Mouse (Mus musculus): ENCODE results near the gene Adamts6. TPM values are rescaled to one million over a fixed set of nuclear protein-coding genes. Genes with fewer than 3 reads are reported as not detected.

Adamts6 gene
- polyA plus RNA-seq, 1 experiment: 0.02 TPM

GRCm38 (mm10) chr13:104521532-104521931 lies 233.9 kb downstream of the Adamts6 start:
- no peak for TF ChIP-seq FLI1 (IDR thresholded peaks at IDR 0.05; ENCODE audit: low read length)
- TF ChIP-seq GATA1 (IDR thresholded peaks at IDR 0.05; ENCODE audit: borderline replicate concordance, low read length): no peak
- no peaks in the 10 kb centered on the region for H3K27me3 ChIP-seq (replicated peaks)
- no peaks in the 10 kb centered on the region for H3K4me1 ChIP-seq
- peaks cover 16% of the 10 kb centered on the region for H3K9me3 ChIP-seq
- no peak overlapping the region for H3K4me3 ChIP-seq (replicated peaks)
- no peaks in the 10 kb centered on the region for H3K36me3 ChIP-seq (replicated peaks; ENCODE audit: low read length)

- Histone ChIP-seq H3K4me3 (replicated peaks) (no peak overlapping the region), H3K36me3 (replicated peaks; ENCODE audit: low read length) (no peaks in the 10 kb centered on the region), H3K9me3 (peaks cover 4% of the 10 kb centered on the region), H3K27me3 (replicated peaks) (no peaks in the 10 kb centered on the region), H3K4me1 (no peaks in the 10 kb centered on the region)
- TF ChIP-seq GATA1 (IDR thresholded peaks at IDR 0.05; ENCODE audit: borderline replicate concordance, low read length): no peak
- no peak for TF ChIP-seq FLI1 (IDR thresholded peaks at IDR 0.05; ENCODE audit: low read length)
These were observed 238.0 kb downstream of the Adamts6 start for GRCm38 (mm10) chr13:104525656-104526055.

- TF ChIP-seq GATA1 (IDR thresholded peaks at IDR 0.05; ENCODE audit: borderline replicate concordance, low read length): no peak
- TF ChIP-seq FLI1 (IDR thresholded peaks at IDR 0.05; ENCODE audit: low read length): no peak
- H3K9me3 ChIP-seq: no peaks in the 10 kb centered on the region
- H3K27me3 ChIP-seq (replicated peaks): no peaks in the 10 kb centered on the region
- no peak overlapping the region for H3K4me3 ChIP-seq (replicated peaks)
- no peaks in the 10 kb centered on the region for H3K36me3 ChIP-seq (replicated peaks; ENCODE audit: low read length)
- H3K4me1 ChIP-seq: no peaks in the 10 kb centered on the region
These were observed 241.6 kb downstream of the Adamts6 start for GRCm38 (mm10) chr13:104529238-104529637.

- no peaks in the 10 kb centered on the region for H3K9me3 ChIP-seq
- H3K4me1 ChIP-seq: no peaks in the 10 kb centered on the region
- no peak overlapping the region for H3K4me3 ChIP-seq (replicated peaks)
- H3K36me3 ChIP-seq (replicated peaks; ENCODE audit: low read length): no peaks in the 10 kb centered on the region
- H3K27me3 ChIP-seq (replicated peaks): no peaks in the 10 kb centered on the region
- TF ChIP-seq FLI1 (IDR thresholded peaks at IDR 0.05; ENCODE audit: low read length) (no peak), GATA1 (IDR thresholded peaks at IDR 0.05; ENCODE audit: borderline replicate concordance, low read length) (no peak)
These were observed 244.2 kb downstream of the Adamts6 start for GRCm38 (mm10) chr13:104531841-104532240.

GRCm38 (mm10) chr13:104532723-104533122 lies 245.1 kb downstream of the Adamts6 start:
- no peaks in the 10 kb centered on the region for H3K36me3 ChIP-seq (replicated peaks; ENCODE audit: low read length)
- no peaks in the 10 kb centered on the region for H3K27me3 ChIP-seq (replicated peaks)
- H3K4me1 ChIP-seq: no peaks in the 10 kb centered on the region
- TF ChIP-seq GATA1 (IDR thresholded peaks at IDR 0.05; ENCODE audit: borderline replicate concordance, low read length) (no peak), FLI1 (IDR thresholded peaks at IDR 0.05; ENCODE audit: low read length) (no peak)
- H3K9me3 ChIP-seq: no peaks in the 10 kb centered on the region
- no peak overlapping the region for H3K4me3 ChIP-seq (replicated peaks)

GRCm38 (mm10) chr13:104533806-104534495 lies 246.3 kb downstream of the Adamts6 start:
- Histone ChIP-seq H3K9me3 (no peaks in the 10 kb centered on the region), H3K36me3 (replicated peaks; ENCODE audit: low read length) (no peaks in the 10 kb centered on the region), H3K4me3 (replicated peaks) (no peak overlapping the region), H3K27me3 (replicated peaks) (no peaks in the 10 kb centered on the region), H3K4me1 (no peaks in the 10 kb centered on the region)
- TF ChIP-seq FLI1 (IDR thresholded peaks at IDR 0.05; ENCODE audit: low read length) (no peak), GATA1 (IDR thresholded peaks at IDR 0.05; ENCODE audit: borderline replicate concordance, low read length) (no peak)

- H3K4me3 ChIP-seq (replicated peaks): no peak overlapping the region
- no peaks in the 10 kb centered on the region for H3K27me3 ChIP-seq (replicated peaks)
- H3K4me1 ChIP-seq: peaks cover 14% of the 10 kb centered on the region; the same call in 1 of the 2 replicates
- H3K36me3 ChIP-seq (replicated peaks; ENCODE audit: low read length): no peaks in the 10 kb centered on the region
- H3K9me3 ChIP-seq: no peaks in the 10 kb centered on the region; the same call in 1 of the 2 replicates
- TF ChIP-seq GATA1 (IDR thresholded peaks at IDR 0.05; ENCODE audit: borderline replicate concordance, low read length): no peak
- TF ChIP-seq FLI1 (IDR thresholded peaks at IDR 0.05; ENCODE audit: low read length): no peak
These were observed 253.3 kb downstream of the Adamts6 start for GRCm38 (mm10) chr13:104540861-104541398.

GRCm38 (mm10) chr13:104542123-104542758 lies 254.6 kb downstream of the Adamts6 start:
- no peaks in the 10 kb centered on the region for H3K36me3 ChIP-seq (replicated peaks; ENCODE audit: low read length)
- peaks cover 6% of the 10 kb centered on the region; the same call in 1 of the 2 replicates for H3K9me3 ChIP-seq
- peaks cover 14% of the 10 kb centered on the region; the same call in 1 of the 2 replicates for H3K4me1 ChIP-seq
- no peak for TF ChIP-seq GATA1 (IDR thresholded peaks at IDR 0.05; ENCODE audit: borderline replicate concordance, low read length)
- no peak for TF ChIP-seq FLI1 (IDR thresholded peaks at IDR 0.05; ENCODE audit: low read length)
- H3K4me3 ChIP-seq (replicated peaks): no peak overlapping the region
- H3K27me3 ChIP-seq (replicated peaks): no peaks in the 10 kb centered on the region

- H3K36me3 ChIP-seq (replicated peaks; ENCODE audit: low read length): no peaks in the 10 kb centered on the region
- H3K4me3 ChIP-seq (replicated peaks): no peak overlapping the region
- TF ChIP-seq GATA1 (IDR thresholded peaks at IDR 0.05; ENCODE audit: borderline replicate concordance, low read length) (no peak), FLI1 (IDR thresholded peaks at IDR 0.05; ENCODE audit: low read length) (no peak)
These were observed 255.1 kb downstream of the Adamts6 start for GRCm38 (mm10) chr13:104542759-104543141.

More at GRCm38 (mm10) chr13:104542759-104543141, 255.1 kb downstream of the Adamts6 start:
- H3K4me1 ChIP-seq: peaks cover 14% of the 10 kb centered on the region; the same call in 1 of the 2 replicates
- H3K27me3 ChIP-seq (replicated peaks): no peaks in the 10 kb centered on the region
- H3K9me3 ChIP-seq: peaks cover 6% of the 10 kb centered on the region; the same call in 1 of the 2 replicates

Other genes with a start within 250 kb of the Adamts6 start
- 3.5 and 11.1 TPM in 2 replicates for gene Nln, start 178.2 kb upstream of the Adamts6 start, polyA plus RNA-seq (2012; ENCODE audit: insufficient read depth, low replicate concordance)
- gene Sgtb, start 178.1 kb upstream of the Adamts6 start, polyA plus RNA-seq (2012; ENCODE audit: insufficient read depth, low replicate concordance): 0.44 TPM in 1 of 2 replicates, not detected in the other
- gene Trappc13, start 109.4 kb upstream of the Adamts6 start, polyA plus RNA-seq (2012; ENCODE audit: insufficient read depth, low replicate concordance): 2.2 TPM in 1 of 2 replicates, not detected in the other
- 0.02 TPM in 1 of 2 replicates, not detected in the other for gene Trim23, start 109.0 kb upstream of the Adamts6 start, polyA plus RNA-seq (2012; ENCODE audit: insufficient read depth, low replicate concordance)
- not detected in 2 replicates for gene Cenpk, start 59.2 kb upstream of the Adamts6 start, polyA plus RNA-seq (2012; ENCODE audit: insufficient read depth, low replicate concordance)
- 1.8 TPM in 1 of 2 replicates, not detected in the other for gene Ppwd1, start 59.0 kb upstream of the Adamts6 start, polyA plus RNA-seq (2012; ENCODE audit: insufficient read depth, low replicate concordance)

All from megakaryocyte, embryonic 14.5 days (primary cell).